Mouse (Mus musculus) stomach, postnatal 0 days (tissue): Measurements from ENCODE around the gene 1700025B11Rik.

ENCODE experiments used
- CTCF ChIP-seq: IDR thresholded peaks from 2 replicates; pipeline ENCODE4 v1.5.1; 2016; ENCODE audit warnings: antibody characterized with exemption, low read depth, mild to moderate bottlenecking, moderate library complexity
- EP300 ChIP-seq: optimal IDR thresholded peaks from 2 replicates; pipeline ENCODE3; 2016; ENCODE audit warnings: antibody characterized with exemption

GRCm38 (mm10) chr15:77563219-77563618, 1.5 kb upstream of the 1700025B11Rik start:
- TF ChIP-seq EP300 (no peak), CTCF (peak; percentile 48)
